Mouse (Mus musculus) spleen, adult 2 months (tissue): Measurements from ENCODE around the gene Cpeb2.

Source experiments
- CTCF ChIP-seq: fragments of 200-500 bp; IDR thresholded peaks from 2 replicates; pipeline ENCODE4 v1.5.1; 2011; ENCODE audit warnings: mild to moderate bottlenecking, inconsistent platforms; ENCODE audit not compliant: insufficient read depth, insufficient read length, insufficient replicate concordance; ENCODE audit errors: extremely low read depth
- POLR2A ChIP-seq: fragments of 200-500 bp; IDR thresholded peaks from 2 replicates; pipeline ENCODE4 v1.6.1; 2011; ENCODE audit warnings: low read depth, low read length, inconsistent platforms

GRCm38 (mm10) chr5:43338771-43339475, 106.0 kb downstream of the Cpeb2 start:
- TF ChIP-seq POLR2A (no peak), CTCF (no peak)
